Mouse (Mus musculus): Measurements from ENCODE around the gene Pym1. TPM values are rescaled to one million over a fixed set of nuclear protein-coding genes. Genes with fewer than 3 reads are reported as not detected.

Pym1 gene
- total RNA-seq (2012; rRNA removed), result 52.8 and 63.1 TPM in 2 replicates
- 84.9 and 87.8 TPM in 2 replicates for total RNA-seq (2014; rRNA removed)
- polyA plus RNA-seq (2012; ENCODE audit: insufficient read length, low read depth), result 75.6 and 86.6 TPM in 2 replicates

- dilution Hi-C loops (cut with MboI; ENCODE audit: extremely low pct_ligation_motif_present, extremely low pct_unique_long_range_greater_than_20kb, low sequenced_read_pairs), result no loop called here
- Histone ChIP-seq H3K9ac (ENCODE audit: insufficient read depth, low read depth) (peak within 1 kb of the TSS; percentile 86), H3K9me3 (replicated peaks; ENCODE audit: low read length) (no peaks in the 10 kb centered on the region), H3K4me2 (ENCODE audit: insufficient read depth, low read depth, poor library complexity, severe bottlenecking) (peak within 1 kb of the TSS; percentile 92), H3K79me2 (replicated peaks; ENCODE audit: control insufficient read depth, extremely low read depth, insufficient read depth, poor library complexity, severe bottlenecking) (peaks cover 44% of the 10 kb centered on the region), H3K4me3 (replicated peaks in 1 of 3; ENCODE audit: low read depth in 2 of 3, low read length in 2 of 3, poor library complexity in 1 of 3) (peak within 1 kb of the TSS; percentile 79 to 96 (median 80)), H3K27me3 (replicated peaks) (peaks cover 3% of the 10 kb centered on the region), H3K4me1 (ENCODE audit: control insufficient read depth in 1 of 2, insufficient read depth in 2 of 2) (peaks cover 8 to 50% of the 10 kb centered on the region in 2 experiments), H3K27ac (ENCODE audit: insufficient read depth, low read depth) (peak within 1 kb of the TSS; percentile 92), H3K36me3 (replicated peaks in 1 of 2; ENCODE audit: control insufficient read depth in 1 of 2, insufficient read depth in 1 of 2, low read length in 1 of 2) (peaks cover 0 to 22% of the 10 kb centered on the region in 2 experiments)
- peak; percentile 89 for DNase-seq (ENCODE audit: extremely low read depth)
- in situ Hi-C loops (cut with MboI; ENCODE audit: low pct_ligation_motif_present, low pct_unique_long_range_greater_than_20kb, low sequenced_read_pairs), result no loop called here
- TF ChIP-seq TCF12 (IDR thresholded peaks at IDR 0.05; ENCODE audit: low read depth, low read length), result peak; percentile 56; the same call in 1 of the 2 replicates
- TF ChIP-seq GABPA (IDR thresholded peaks at IDR 0.05; ENCODE audit: insufficient replicate concordance, low read depth, low read length), result no peak
- peak; percentile 15 for TF ChIP-seq SIN3A (IDR thresholded peaks at IDR 0.05; ENCODE audit: low read length)
- no peak for TF ChIP-seq BHLHE40 (IDR thresholded peaks at IDR 0.05; ENCODE audit: low read depth, low read length)
- TF ChIP-seq HCFC1 (IDR thresholded peaks at IDR 0.05; ENCODE audit: low read depth, low read length), result peak; percentile 50; the same call in 1 of the 2 replicates
- TF ChIP-seq NRF1 (IDR thresholded peaks at IDR 0.05; ENCODE audit: low read depth, low read length), result no peak
- TF ChIP-seq IRF4 (IDR thresholded peaks at IDR 0.05; ENCODE audit: low read depth, low read length), result 0 out of 2 replicates have a peak, but pooled peaks have one; percentile 11
- TF ChIP-seq UBTF (IDR thresholded peaks at IDR 0.05; ENCODE audit: low read depth, low read length), result peak; percentile 29; the same call in 1 of the 2 replicates
- TF ChIP-seq JUND (conservative IDR thresholded peaks at IDR 0.05; ENCODE audit: low read depth, low read length), result no peak; the same call in 1 of the 2 replicates
- no peak for TF ChIP-seq PAX5 (IDR thresholded peaks at IDR 0.05; ENCODE audit: low read length)
- TF ChIP-seq RAD21 (IDR thresholded peaks at IDR 0.05; ENCODE audit: low read depth, low read length), result no peak
- 0 out of 2 replicates have a peak, but pooled peaks have one; percentile 19 for TF ChIP-seq ELF1 (IDR thresholded peaks at IDR 0.05; ENCODE audit: low read depth, low read length)
- TF ChIP-seq TBP (conservative IDR thresholded peaks at IDR 0.05; ENCODE audit: low read depth, low read length), result peak; percentile 55; the same call in 1 of the 2 replicates
- no peak for TF ChIP-seq MAFK (IDR thresholded peaks at IDR 0.05; ENCODE audit: insufficient replicate concordance, low read length)
- TF ChIP-seq MXI1 (IDR thresholded peaks at IDR 0.05; ENCODE audit: low read depth, low read length), result 0 out of 2 replicates have a peak, but pooled peaks have one; percentile 7
- TF ChIP-seq KAT2A (IDR thresholded peaks at IDR 0.05; ENCODE audit: insufficient replicate concordance, low read length), result no peak
- peak; percentile 72 for TF ChIP-seq POLR2A (IDR thresholded peaks at IDR 0.05; ENCODE audit: low read depth, low read length)
- TF ChIP-seq E2F4 (IDR thresholded peaks at IDR 0.05; ENCODE audit: insufficient replicate concordance, low read depth, low read length), result no peak
- 0 out of 2 replicates have a peak, but pooled peaks have one; percentile 28 for TF ChIP-seq POLR2AphosphoS2 (IDR thresholded peaks at IDR 0.05; ENCODE audit: low read depth, low read length)
- TF ChIP-seq NELFE (IDR thresholded peaks at IDR 0.05; ENCODE audit: low read depth, low read length), result peak; percentile 40; the same call in 1 of the 2 replicates
Observed at GRCm38 (mm10) chr10:128747646-128748251, at the start of gene Pym1. Gene Pym1 (plus strand): TSS chr10:128747889.
